Mouse (Mus musculus): Measurements from ENCODE around the gene Tub. TPM values are rescaled to one million over a fixed set of nuclear protein-coding genes. Genes with fewer than 3 reads are reported as not detected.
A peak's percentile ranks its signal among the peaks of the same experiment; 100 is the strongest.

Tub gene
- total RNA-seq (2021), result under 1 TPM; 0.14 to 0.67 TPM

GRCm38 (mm10) chr7:108950312-108950761, at the start of gene Tub:
Gene Tub, plus strand, starts transcription at chr7:108950338.
- intact Hi-C loops (cut with DNase I), result no loop called here
- DNase-seq, result peak; percentile 30 to 31

GRCm38 (mm10) chr7:108903969-108904368, 46.2 kb upstream of the Tub start:
- no peak for DNase-seq

GRCm38 (mm10) chr7:108927043-108927442, 23.1 kb upstream of the Tub start:
- DNase-seq, result no peak
- intact Hi-C loops (cut with DNase I), result no loop called here

More at GRCm38 (mm10) chr7:108903969-108904368, 46.2 kb upstream of the Tub start:
- intact Hi-C loops (cut with DNase I), result no loop called here

GRCm38 (mm10) chr7:108928280-108929188, 21.6 kb upstream of the Tub start:
- DNase-seq, result no peak
- intact Hi-C loops (cut with DNase I), result no loop called here

GRCm38 (mm10) chr7:108929726-108930393, 20.3 kb upstream of the Tub start, which contains the start of gene Nlrp10:
Gene Nlrp10, minus strand, starts transcription at chr7:108930178.
- intact Hi-C loops (cut with DNase I), result loop anchor here (5.0 kb wide), 1 partner anchor 78 kb away; the partner anchor contains the start of gene Olfr516
- peak in 1 of 2 experiments; percentile 23 for DNase-seq

GRCm38 (mm10) chr7:108933794-108934731, 16.1 kb upstream of the Tub start, which contains the start of gene Eif3f:
Gene Eif3f, plus strand, starts transcription at chr7:108934417.
- DNase-seq, result peak; percentile 93 to 94
- intact Hi-C loops (cut with DNase I), result loop anchor here (1.0 to 5.0 kb wide), 2 partner anchors 82 to 119 kb away; partner anchors contain the start of gene Olfr516

GRCm38 (mm10) chr7:108934836-108935235, 15.3 kb upstream of the Tub start:
- intact Hi-C loops (cut with DNase I), result loop anchor here (1.0 to 5.0 kb wide), 2 partner anchors 83 to 120 kb away; partner anchors contain the start of gene Olfr516
- DNase-seq, result no peak

- no peak for DNase-seq
- intact Hi-C loops (cut with DNase I), result no loop called here
Observed at GRCm38 (mm10) chr7:108935411-108935810, 14.7 kb upstream of the Tub start.

GRCm38 (mm10) chr7:108936591-108936990, 13.5 kb upstream of the Tub start:
- intact Hi-C loops (cut with DNase I), result no loop called here
- DNase-seq, result no peak

GRCm38 (mm10) chr7:108941466-108941865, 8.7 kb upstream of the Tub start:
- no peak for DNase-seq
- intact Hi-C loops (cut with DNase I), result no loop called here

GRCm38 (mm10) chr7:108944002-108944401, 6.1 kb upstream of the Tub start:
- intact Hi-C loops (cut with DNase I), result no loop called here
- DNase-seq, result peak; percentile 21 to 33

- no peak for DNase-seq
- intact Hi-C loops (cut with DNase I), result no loop called here
Observed at GRCm38 (mm10) chr7:108948611-108949010, 1.5 kb upstream of the Tub start.

GRCm38 (mm10) chr7:108949301-108949700, 837 bp upstream of the Tub start:
- intact Hi-C loops (cut with DNase I), result no loop called here
- DNase-seq, result no peak

GRCm38 (mm10) chr7:108950762-108951331, 709 bp downstream of the Tub start:
- peak in 1 of 2 experiments; percentile 7 for DNase-seq
- intact Hi-C loops (cut with DNase I), result no loop called here

GRCm38 (mm10) chr7:108952801-108953200, 2.7 kb downstream of the Tub start:
- intact Hi-C loops (cut with DNase I), result no loop called here
- no peak for DNase-seq

GRCm38 (mm10) chr7:108954185-108954584, 4.0 kb downstream of the Tub start:
- DNase-seq, result peak in 1 of 2 experiments; percentile 23
- intact Hi-C loops (cut with DNase I), result no loop called here

- intact Hi-C loops (cut with DNase I), result no loop called here
- no peak for DNase-seq
Observed at GRCm38 (mm10) chr7:108957734-108958133, 7.6 kb downstream of the Tub start.

- intact Hi-C loops (cut with DNase I), result loop anchor here (10.0 kb wide), 1 partner anchor 459 kb away; no protein-coding TSS in a partner anchor
- no peak for DNase-seq
Observed at GRCm38 (mm10) chr7:108965968-108966367, 15.8 kb downstream of the Tub start.

- peak; percentile 40 to 43 for DNase-seq
Observed at GRCm38 (mm10) chr7:108966742-108967362, 16.7 kb downstream of the Tub start.

More at GRCm38 (mm10) chr7:108966742-108967362, 16.7 kb downstream of the Tub start:
- intact Hi-C loops (cut with DNase I), result loop anchor here (1.0 to 10.0 kb wide), 3 partner anchors 54 to 458 kb away; no protein-coding TSS in a partner anchor

Measured in heart, postnatal 36 days (tissue).